Mouse (Mus musculus) thymus, adult 2 months (tissue): ENCODE results near the gene Selenof. TPM values are rescaled to one million over a fixed set of nuclear protein-coding genes. Genes with fewer than 3 reads are reported as not detected.

Source experiments
- DNase-seq: peaks from one replicate; pipeline ENCODE4 v3.0.0; 2021
- H3K27ac ChIP-seq: fragments of 200-500 bp; 2 replicates; pipeline ENCODE4 v1.5.1; 2012; ENCODE audit warnings: low read length, control low read depth; ENCODE audit not compliant: control insufficient read depth, insufficient read depth
- H3K27me3 ChIP-seq: fragments of 200-500 bp; 2 replicates; pipeline ENCODE4 v1.6.1; 2012; ENCODE audit warnings: mild to moderate bottlenecking, low read length, moderate library complexity, mixed read lengths; ENCODE audit not compliant: control insufficient read depth, insufficient read depth
- H3K36me3 ChIP-seq: fragments of 200-500 bp; 2 replicates; pipeline ENCODE4 v1.6.1; 2012; ENCODE audit warnings: mild to moderate bottlenecking, low read length, moderate library complexity; ENCODE audit not compliant: control insufficient read depth, insufficient read depth
- H3K4me1 ChIP-seq: fragments of 200-500 bp; replicated peaks from 2 replicates; pipeline ENCODE4 v1.6.1; 2012; ENCODE audit warnings: low read length; ENCODE audit not compliant: control insufficient read depth, insufficient read depth
- H3K4me3 ChIP-seq: fragments of 200-500 bp; 2 replicates; pipeline ENCODE4 v1.5.1; 2012; ENCODE audit warnings: mild to moderate bottlenecking, low read length, control low read depth, moderate library complexity; ENCODE audit not compliant: control insufficient read depth, insufficient read depth
- CTCF ChIP-seq: fragments of 200-500 bp; IDR thresholded peaks from 2 replicates; pipeline ENCODE4 v1.5.1; 2012; ENCODE audit warnings: mild to moderate bottlenecking, control low read depth, low read length, moderate library complexity, borderline replicate concordance; ENCODE audit not compliant: control insufficient read depth, poor library complexity, insufficient read depth; ENCODE audit errors: extremely low read depth
- POLR2A ChIP-seq: fragments of 200-500 bp; IDR thresholded peaks from 2 replicates; pipeline ENCODE4 v1.6.1; 2012; ENCODE audit warnings: mild to moderate bottlenecking, low read length, control low read depth, moderate library complexity; ENCODE audit not compliant: control insufficient read depth, poor library complexity, insufficient read depth; ENCODE audit errors: extremely low read depth
- WGBS: fragments of 180-500 bp; shearing (Covaris S2); methylation state at CpG from one replicate; pipeline ENCODE4 v1.1.7; 2018; 5-methylcytosine and 5-hydroxymethylcytosine counted together
- polyA plus RNA-seq: library from polyadenylated mRNA; depleted of rRNA; stranded (reverse); fragments of >200 nt; gene quantifications from 2 replicates; pipeline ENCODE4 v1.2.3, GENCODE M21; 2012

The Selenof gene
- polyA plus RNA-seq, 1 experiment = 129 TPM

DNA sequence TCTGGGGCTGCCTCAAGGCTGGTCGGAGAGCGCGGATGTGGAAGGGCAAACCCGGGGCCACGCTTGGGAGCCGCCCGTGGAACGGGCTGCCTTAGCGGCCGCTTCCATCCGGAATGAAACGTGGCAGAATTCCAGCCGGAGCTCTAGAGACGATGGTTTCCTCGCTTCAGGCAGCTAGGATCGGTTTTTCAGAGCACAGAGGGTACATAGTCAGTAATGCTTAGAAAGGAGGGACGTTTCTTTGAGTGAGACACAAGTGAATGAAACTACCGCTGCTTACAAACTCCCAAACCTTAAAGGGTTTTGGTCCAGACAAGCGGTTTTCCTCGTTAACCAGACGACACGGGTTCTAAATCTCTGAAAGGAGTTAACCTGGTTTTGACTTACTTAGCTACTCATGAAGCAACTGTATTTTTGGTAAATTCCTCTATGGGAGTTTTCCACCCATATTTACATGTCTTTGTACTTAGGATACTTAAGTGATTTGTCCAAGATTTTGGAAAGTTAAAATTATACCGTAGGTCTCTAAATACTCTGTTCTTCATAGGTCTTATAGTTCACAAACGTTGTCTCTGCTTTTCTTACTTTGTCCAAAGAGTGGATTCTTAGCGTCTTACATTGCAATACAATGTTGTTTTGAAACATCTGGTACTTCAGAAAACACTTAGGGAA is 848 bp downstream of the Selenof start:
- Histone ChIP-seq H3K36me3 (no peaks in the 10 kb centered on the region), H3K4me3 (peak overlapping the region; percentile 91), H3K27ac (peak overlapping the region; percentile 68), H3K27me3 (no peaks in the 10 kb centered on the region), H3K4me1 (peaks cover 8% of the 10 kb centered on the region)
- DNase-seq = no peak
- TF ChIP-seq POLR2A (no peak), CTCF (no peak)
- 2% methylated on average over 25 of the region's 25 CpGs for WGBS

DNA sequence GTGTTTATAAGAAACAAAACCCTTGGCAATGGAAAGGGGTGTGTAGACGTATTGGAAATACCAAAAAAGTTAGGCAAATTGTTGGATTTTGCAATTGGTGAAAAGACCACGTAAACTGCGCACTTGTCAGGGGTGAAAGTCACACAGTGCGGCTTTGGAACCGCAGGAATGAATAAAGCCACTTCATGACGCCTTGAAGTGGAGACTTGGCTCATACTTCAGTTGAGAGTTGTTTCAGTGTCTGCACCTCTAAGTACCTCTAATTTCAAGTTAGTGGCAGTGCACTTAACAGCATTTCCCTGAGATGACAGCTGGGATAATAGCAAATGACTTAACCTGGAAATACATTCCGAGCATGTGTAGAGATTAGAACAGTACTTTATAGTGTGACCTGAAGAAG is 4.2 kb downstream of the Selenof start:
- Histone ChIP-seq H3K27me3 (no peaks in the 10 kb centered on the region), H3K27ac (no peak overlapping the region), H3K4me1 (peaks cover 2% of the 10 kb centered on the region; the same call in 1 of the 2 replicates), H3K36me3 (peaks cover 18% of the 10 kb centered on the region), H3K4me3 (no peak overlapping the region)
- WGBS = 95% methylated on average over 7 of the region's 7 CpGs
- TF ChIP-seq CTCF (no peak), POLR2A (no peak)
- no peak for DNase-seq

GRCm38 (mm10) chr3:144577366-144578340 is 7.5 kb downstream of the Selenof start:
- H3K27ac ChIP-seq = no peak overlapping the region
- WGBS = 94% methylated on average over 10 of the region's 10 CpGs
- H3K4me1 ChIP-seq = peaks cover 2% of the 10 kb centered on the region; the same call in 1 of the 2 replicates
- no peak overlapping the region for H3K4me3 ChIP-seq
- DNase-seq = no peak
- H3K27me3 ChIP-seq = no peaks in the 10 kb centered on the region
- peaks cover 24% of the 10 kb centered on the region for H3K36me3 ChIP-seq
- no peak for TF ChIP-seq CTCF
- TF ChIP-seq POLR2A = no peak

- no peak for DNase-seq
- H3K27me3 ChIP-seq = no peaks in the 10 kb centered on the region
- H3K4me1 ChIP-seq = peaks cover 2% of the 10 kb centered on the region; the same call in 1 of the 2 replicates
- H3K36me3 ChIP-seq = peaks cover 27% of the 10 kb centered on the region
- H3K4me3 ChIP-seq = no peak overlapping the region
- 97% methylated on average over 4 of the region's 4 CpGs for WGBS
- H3K27ac ChIP-seq = no peak overlapping the region
- TF ChIP-seq CTCF (no peak), POLR2A (no peak)
Measured at GRCm38 (mm10) chr3:144578921-144579320, 8.8 kb downstream of the Selenof start.

GRCm38 (mm10) chr3:144579796-144580195 is 9.7 kb downstream of the Selenof start:
- Histone ChIP-seq H3K36me3 (peaks cover 27% of the 10 kb centered on the region), H3K4me1 (peaks cover 2% of the 10 kb centered on the region; the same call in 1 of the 2 replicates), H3K4me3 (no peak overlapping the region), H3K27me3 (no peaks in the 10 kb centered on the region), H3K27ac (no peak overlapping the region)
- no peak for DNase-seq
- WGBS = 95% methylated on average over 5 of the region's 5 CpGs
- TF ChIP-seq CTCF (no peak), POLR2A (no peak)

DNA sequence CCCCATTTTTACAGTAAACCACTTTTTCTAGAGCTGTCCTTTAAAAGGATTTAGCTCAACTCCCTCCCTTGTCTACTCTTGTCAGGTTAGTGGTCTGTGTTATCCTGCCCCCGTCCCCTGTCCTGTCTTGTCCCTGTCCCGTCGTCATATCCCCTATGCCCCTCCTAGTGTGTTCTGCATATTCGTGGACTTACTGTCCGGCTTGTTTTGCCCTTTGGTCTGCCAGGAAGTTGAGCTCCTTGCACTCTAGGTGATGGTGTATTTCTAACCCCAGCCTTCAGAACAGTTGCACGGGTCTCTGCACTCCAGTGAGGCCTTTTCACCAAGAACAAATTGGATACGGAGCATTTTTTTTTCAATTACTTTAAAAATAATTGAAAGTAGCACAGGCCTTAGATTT is 10.2 kb downstream of the Selenof start:
- no peak for DNase-seq
- Histone ChIP-seq H3K27ac (no peak overlapping the region), H3K27me3 (no peaks in the 10 kb centered on the region), H3K36me3 (peaks cover 27% of the 10 kb centered on the region), H3K4me1 (peaks cover 2% of the 10 kb centered on the region; the same call in 1 of the 2 replicates), H3K4me3 (no peak overlapping the region)
- TF ChIP-seq POLR2A (no peak), CTCF (no peak)
- 86% methylated on average over 7 of the region's 7 CpGs for WGBS
